Mouse (Mus musculus) forebrain, embryonic 14.5 days (tissue): ENCODE results near the gene Gopc. TPM values are rescaled to one million over a fixed set of nuclear protein-coding genes. Genes with fewer than 3 reads are reported as not detected.
"Not testable (repeated sequence)": the region's sequence is repeated elsewhere in the genome, so short reads cannot be mapped to it uniquely, and the experiment has no call there.

Experiments used
- ATAC-seq: fragments of 200-750 bp; cut with Nextera tagmentation; 2 replicates; pipeline ENCODE4 v1.8.0; 2017; ENCODE audit warnings: mild to moderate bottlenecking, moderate library complexity
- DNase-seq: peaks from one replicate; pipeline ENCODE4 v3.0.0-alpha.2; 2015; ENCODE audit warnings: low spot score
- H3K27ac ChIP-seq: fragments of 300-500 bp; sonication (generic); 2 replicates; pipeline ENCODE4 v1.5.1; 2014; ENCODE audit warnings: low read depth, mild to moderate bottlenecking, control low read depth, low read length, moderate library complexity
- H3K27me3 ChIP-seq: fragments of 300-500 bp; sonication (generic); replicated peaks from 2 replicates; pipeline ENCODE4 v1.6.1; 2014; ENCODE audit warnings: low read length, control low read depth, mixed read lengths; ENCODE audit not compliant: control insufficient read depth, insufficient read depth
- H3K36me3 ChIP-seq: fragments of 300-500 bp; sonication (generic); 2 replicates; pipeline ENCODE4 v1.6.1; 2014; ENCODE audit warnings: low read length, control low read depth; ENCODE audit not compliant: control insufficient read depth, insufficient read depth
- H3K4me1 ChIP-seq: fragments of 300-500 bp; sonication (generic); 2 replicates; pipeline ENCODE4 v1.6.1; 2014; ENCODE audit warnings: antibody characterized with exemption, low read length, control low read depth; ENCODE audit not compliant: control insufficient read depth, insufficient read depth
- H3K4me2 ChIP-seq: fragments of 300-500 bp; sonication (generic); 2 replicates; pipeline ENCODE4 v1.6.1; 2014; ENCODE audit warnings: mild to moderate bottlenecking, control low read depth, low read length
- H3K4me3 ChIP-seq: fragments of 300-500 bp; sonication (generic); 2 replicates; pipeline ENCODE4 v1.5.1; 2014; ENCODE audit warnings: low read depth, low read length, control low read depth
- H3K9ac ChIP-seq: fragments of 300-500 bp; sonication (generic); 2 replicates; pipeline ENCODE4 v1.6.1; 2014; ENCODE audit warnings: mild to moderate bottlenecking, low read length, control low read depth, moderate library complexity
- H3K9me3 ChIP-seq: fragments of 300-500 bp; sonication (generic); replicated peaks from 2 replicates; pipeline ENCODE4 v1.6.1; 2016; ENCODE audit warnings: low read length, control low read depth, mixed read lengths; ENCODE audit not compliant: control insufficient read depth
- WGBS: fragments of 180-500 bp; shearing (Covaris S2); extraction: QIAGEN DNeasy Blood & Tissue Kit; methylation state at CpG from one replicate; pipeline ENCODE4 v1.1.7; 2014; 5-methylcytosine and 5-hydroxymethylcytosine counted together
- polyA plus RNA-seq: library from polyadenylated mRNA; unstranded; fragments of >200 nt; fragmentation: Nextera tagmentation; extraction: Ambion mirVana; gene quantifications from 2 replicates; pipeline ENCODE4 v1.2.1, GENCODE M21; 2014

The Gopc gene
- polyA plus RNA-seq, 1 experiment from 2014 or later = 14.8 TPM

DNA sequence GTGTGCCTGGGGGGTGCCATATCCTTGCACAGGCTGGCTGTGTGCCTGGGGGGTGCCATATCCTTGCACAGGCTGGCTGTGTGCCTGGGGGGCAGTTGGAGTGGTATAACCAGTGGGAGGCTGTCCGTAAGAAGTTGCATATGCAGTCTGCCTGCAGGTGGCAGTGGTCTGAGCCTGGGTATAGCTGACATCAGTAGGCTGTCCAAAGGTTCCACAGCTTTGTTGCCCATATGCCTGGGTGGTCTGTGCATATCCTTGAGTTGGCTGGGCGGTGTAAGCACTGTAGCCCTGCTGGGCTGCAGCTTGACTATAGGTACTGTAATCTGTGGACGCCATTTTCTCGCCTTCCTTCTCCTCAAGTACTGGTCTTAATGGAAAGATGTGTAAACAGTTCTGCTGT, 38.6 kb downstream of the Gopc start:
- not testable (repeated sequence) for DNase-seq, H3K27me3 ChIP-seq, H3K9ac ChIP-seq, H3K4me2 ChIP-seq, H3K4me1 ChIP-seq, H3K9me3 ChIP-seq, H3K4me3 ChIP-seq, ATAC-seq, H3K27ac ChIP-seq
- peaks cover 52% of the 10 kb centered on the region for H3K36me3 ChIP-seq
- WGBS = 97% methylated on average over 4 of the region's 4 CpGs

DNA sequence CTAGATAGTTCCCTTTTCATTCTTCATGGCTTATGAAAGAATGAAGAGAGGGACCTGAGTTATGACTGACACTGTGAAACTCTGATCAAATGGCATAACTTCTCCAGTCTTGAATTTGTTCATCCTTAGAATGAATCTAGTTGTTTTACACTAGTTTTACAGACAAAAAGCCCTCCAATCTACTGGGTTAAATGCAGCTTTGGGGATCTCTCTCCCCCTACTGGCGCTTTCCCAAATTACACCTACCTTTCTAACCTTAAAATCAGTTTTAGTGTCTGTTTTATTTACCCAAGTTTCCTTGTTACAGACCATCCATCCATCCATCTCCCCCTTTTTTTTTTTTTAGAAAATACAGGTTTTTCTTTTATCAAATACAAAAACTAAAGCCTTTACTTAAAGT, 50.9 kb downstream of the Gopc start:
- no peaks in the 10 kb centered on the region for H3K27me3 ChIP-seq
- H3K4me1 ChIP-seq = no peaks in the 10 kb centered on the region
- H3K4me2 ChIP-seq = no peak overlapping the region
- no peak overlapping the region for H3K4me3 ChIP-seq
- peak; percentile 70 for DNase-seq
- H3K36me3 ChIP-seq = 0 out of 2 replicates have a peak, but pooled peaks cover 3% of the 10 kb centered on the region
- H3K9me3 ChIP-seq = no peaks in the 10 kb centered on the region
- H3K9ac ChIP-seq = no peak overlapping the region
- ATAC-seq = peak; percentile 11; the same call in 1 of the 2 replicates
- 0% methylated on average over 1 of the region's 1 CpGs for WGBS
- no peak overlapping the region for H3K27ac ChIP-seq

DNA sequence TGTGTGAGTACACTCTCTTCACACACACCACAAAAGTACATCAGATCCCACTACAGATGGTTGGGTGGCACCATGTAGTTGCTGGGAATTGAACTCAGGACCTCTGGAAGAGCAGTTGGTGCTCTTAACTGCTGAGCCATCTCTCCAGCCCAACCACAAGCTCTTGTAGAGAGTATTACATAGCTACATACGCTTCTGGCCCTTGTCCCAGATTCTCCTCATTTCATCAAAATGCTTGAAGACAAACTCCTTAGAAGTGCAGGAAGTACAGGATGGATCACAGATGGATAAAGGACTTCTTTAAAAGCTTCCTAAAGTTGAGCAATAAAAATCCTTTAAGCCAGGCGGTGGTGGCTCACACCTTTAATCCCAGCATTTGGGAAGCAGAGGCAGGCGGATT, 60.0 kb downstream of the Gopc start:
- Histone ChIP-seq H3K9ac (no peak overlapping the region), H3K9me3 (no peaks in the 10 kb centered on the region), H3K4me2 (no peak overlapping the region), H3K36me3 (peaks cover 14% of the 10 kb centered on the region), H3K4me3 (no peak overlapping the region), H3K4me1 (no peaks in the 10 kb centered on the region), H3K27me3 (no peaks in the 10 kb centered on the region), H3K27ac (no peak overlapping the region)
- ATAC-seq = no peak
- DNase-seq = no peak
- WGBS = 91% methylated on average over 3 of the region's 3 CpGs

DNA sequence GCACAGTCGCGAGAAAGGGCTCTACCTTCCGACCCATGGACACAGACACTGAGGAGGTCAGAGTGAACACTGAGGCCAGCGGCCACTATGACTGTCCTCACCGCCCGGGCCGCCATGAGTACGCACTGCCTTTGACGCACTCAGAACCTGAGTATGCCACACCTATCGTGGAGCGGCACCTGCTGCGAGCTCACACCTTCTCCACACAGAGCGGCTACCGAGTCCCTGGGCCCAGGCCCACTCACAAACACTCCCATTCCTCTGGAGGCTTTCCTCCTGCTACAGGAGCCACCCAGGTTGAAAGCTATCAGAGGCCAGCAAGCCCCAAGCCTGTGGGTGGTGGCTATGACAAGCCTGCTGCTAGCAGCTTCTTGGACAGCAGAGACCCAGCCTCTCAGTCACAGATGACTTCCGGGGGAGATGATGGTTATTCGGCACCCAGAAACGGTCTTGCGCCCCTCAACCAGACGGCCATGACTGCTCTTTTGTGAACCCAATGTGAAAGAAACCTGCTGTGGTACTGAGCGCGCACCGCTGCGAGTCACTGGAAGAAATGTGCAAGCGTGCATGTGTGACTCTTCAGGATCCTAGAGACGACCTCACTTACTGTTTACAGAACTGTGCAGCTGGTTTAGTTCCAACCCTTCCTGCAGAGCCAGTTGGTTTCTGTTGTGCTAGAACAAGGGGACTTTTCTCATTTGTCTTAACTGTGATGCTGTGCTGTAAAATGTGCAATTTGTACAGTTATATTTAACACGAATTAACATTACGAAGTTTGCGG, 62.2 kb downstream of the Gopc start:
- no peak overlapping the region for H3K4me2 ChIP-seq
- WGBS = 93% methylated on average over 28 of the region's 28 CpGs
- ATAC-seq = no peak
- H3K4me1 ChIP-seq = no peaks in the 10 kb centered on the region
- no peak overlapping the region for H3K9ac ChIP-seq
- H3K4me3 ChIP-seq = no peak overlapping the region
- no peak overlapping the region for H3K27ac ChIP-seq
- no peaks in the 10 kb centered on the region for H3K9me3 ChIP-seq
- H3K27me3 ChIP-seq = no peaks in the 10 kb centered on the region
- peaks cover 14% of the 10 kb centered on the region for H3K36me3 ChIP-seq
- no peak for DNase-seq

DNA sequence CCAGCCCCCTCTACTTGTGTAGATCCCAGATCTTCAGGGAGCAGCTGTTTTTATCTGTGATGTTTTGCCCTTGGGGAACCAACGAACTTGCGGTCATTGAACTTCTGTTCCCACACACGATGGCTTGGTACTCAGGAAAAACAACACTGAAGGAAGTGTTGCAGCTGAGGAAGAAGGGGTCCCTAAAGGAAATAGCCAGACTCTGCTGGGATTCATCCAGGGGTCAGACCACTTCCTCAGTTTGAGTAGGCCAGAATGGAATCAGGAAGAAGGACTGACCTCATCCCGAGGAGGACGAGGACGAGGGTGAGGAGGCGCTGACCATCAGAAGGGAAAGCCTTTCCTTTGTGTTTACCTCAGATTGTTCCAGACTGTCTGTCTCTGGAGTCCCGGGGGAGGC, 72.7 kb downstream of the Gopc start:
- ATAC-seq (no peak), DNase-seq (no peak)
- H3K4me1 ChIP-seq = no peaks in the 10 kb centered on the region
- 90% methylated on average over 8 of the region's 8 CpGs for WGBS
- no peak overlapping the region for H3K27ac ChIP-seq
- H3K4me3 ChIP-seq = no peak overlapping the region
- H3K36me3 ChIP-seq = peaks cover 9% of the 10 kb centered on the region; the same call in 1 of the 2 replicates
- H3K4me2 ChIP-seq = no peak overlapping the region
- H3K9ac ChIP-seq = no peak overlapping the region
- no peaks in the 10 kb centered on the region for H3K9me3 ChIP-seq
- H3K27me3 ChIP-seq = no peaks in the 10 kb centered on the region

DNA sequence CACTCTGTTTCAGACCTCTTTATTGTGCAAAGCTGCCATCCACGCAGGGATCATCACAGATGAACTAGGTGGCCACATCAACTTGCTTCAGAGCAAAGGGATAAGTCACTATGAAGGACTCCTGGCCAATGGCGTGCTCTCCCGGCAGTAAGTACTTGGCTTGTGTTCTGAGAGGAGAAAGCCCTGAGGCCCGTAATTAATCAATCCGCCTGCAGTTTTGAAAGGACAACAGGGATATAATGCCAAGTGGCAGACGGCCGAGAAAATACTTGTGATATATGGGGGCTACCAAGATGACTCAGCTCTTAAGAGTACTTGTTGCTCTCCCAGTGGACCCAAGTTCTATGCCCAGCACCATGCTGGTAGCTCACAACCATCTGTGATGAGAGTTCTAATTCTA, 77.3 kb downstream of the Gopc start:
- no peaks in the 10 kb centered on the region for H3K4me1 ChIP-seq
- 60% methylated on average over 7 of the region's 7 CpGs for WGBS
- H3K9ac ChIP-seq = no peak overlapping the region
- no peak overlapping the region for H3K4me3 ChIP-seq
- DNase-seq = no peak
- H3K27ac ChIP-seq = no peak overlapping the region
- H3K4me2 ChIP-seq = no peak overlapping the region
- ATAC-seq = no peak
- no peaks in the 10 kb centered on the region for H3K9me3 ChIP-seq
- peaks cover 3% of the 10 kb centered on the region; the same call in 1 of the 2 replicates for H3K36me3 ChIP-seq
- no peaks in the 10 kb centered on the region for H3K27me3 ChIP-seq

DNA sequence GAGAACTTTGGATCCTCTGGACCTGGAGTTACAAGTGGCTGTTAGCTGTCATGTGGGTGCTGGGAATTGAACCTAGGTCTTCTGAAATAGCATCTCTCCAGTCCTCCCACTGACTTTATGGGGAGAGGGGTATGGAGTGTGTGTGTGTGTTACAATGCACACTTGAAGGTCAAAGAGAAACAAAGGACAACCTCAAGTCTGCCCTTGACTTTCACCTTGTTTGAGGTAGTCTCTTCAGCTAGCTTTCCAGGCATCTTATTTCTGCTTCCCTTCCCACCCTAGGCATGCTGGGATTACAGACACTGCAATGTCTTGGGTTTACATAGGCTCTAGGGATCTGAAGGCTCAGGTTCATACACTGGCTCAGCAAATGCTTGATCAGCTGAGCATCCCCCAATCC, 79.7 kb downstream of the Gopc start:
- no peak for DNase-seq
- no peak for ATAC-seq

DNA sequence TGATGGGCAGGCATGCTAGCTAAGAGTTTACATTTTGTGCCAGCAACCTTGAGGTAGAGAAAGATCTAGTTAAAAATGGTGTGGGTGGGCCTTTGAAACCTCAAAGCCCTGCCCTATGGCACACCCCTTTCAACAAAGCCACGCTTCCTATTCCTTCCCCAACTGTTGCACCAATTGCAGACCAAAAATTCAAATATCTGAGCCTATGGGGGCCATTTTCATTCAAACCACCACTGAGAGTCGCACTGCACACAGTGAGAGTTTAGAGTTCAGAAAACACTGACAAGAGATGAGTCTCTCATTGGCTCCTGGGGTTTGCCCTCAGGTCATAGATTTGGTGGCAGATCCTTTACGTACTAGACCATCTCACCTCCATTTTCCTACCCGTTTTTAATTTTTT, 80.2 kb downstream of the Gopc start:
- Histone ChIP-seq H3K4me3 (no peak overlapping the region), H3K9me3 (no peaks in the 10 kb centered on the region), H3K4me2 (no peak overlapping the region), H3K27me3 (no peaks in the 10 kb centered on the region), H3K36me3 (peaks cover 3% of the 10 kb centered on the region; the same call in 1 of the 2 replicates), H3K4me1 (no peaks in the 10 kb centered on the region), H3K27ac (no peak overlapping the region), H3K9ac (no peak overlapping the region)
- DNase-seq (no peak), ATAC-seq (no peak)
- WGBS = 93% methylated on average over 4 of the region's 4 CpGs

More for the DNA sequence above, 79.7 kb downstream of the Gopc start:
- Histone ChIP-seq H3K27me3 (no peaks in the 10 kb centered on the region), H3K9me3 (no peaks in the 10 kb centered on the region), H3K4me1 (no peaks in the 10 kb centered on the region), H3K27ac (no peak overlapping the region), H3K4me2 (no peak overlapping the region), H3K9ac (no peak overlapping the region), H3K4me3 (no peak overlapping the region), H3K36me3 (peaks cover 3% of the 10 kb centered on the region; the same call in 1 of the 2 replicates)

DNA sequence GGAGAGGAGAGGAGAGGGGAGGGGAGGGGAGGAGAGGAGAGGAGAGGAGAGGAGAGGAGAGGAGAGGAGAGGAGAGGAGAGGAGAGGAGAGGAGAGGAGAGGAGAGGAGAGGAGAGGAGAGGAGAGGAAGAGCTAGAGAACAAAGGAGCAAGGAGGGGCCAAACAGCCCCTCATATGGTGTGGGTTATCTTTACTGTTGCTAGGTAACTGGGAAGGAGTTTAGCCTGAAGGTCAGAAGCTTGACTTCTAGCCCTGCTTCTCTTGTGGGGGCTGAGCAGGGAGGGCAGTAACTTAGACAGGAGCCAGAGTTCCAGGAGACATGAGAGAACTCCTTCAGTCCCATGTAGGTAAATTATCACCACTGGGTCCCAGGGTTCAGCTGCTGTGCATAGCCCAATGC, 83.4 kb downstream of the Gopc start:
- H3K4me3 ChIP-seq, H3K4me1 ChIP-seq, H3K4me2 ChIP-seq, H3K9ac ChIP-seq, H3K27me3 ChIP-seq, ATAC-seq, H3K36me3 ChIP-seq, DNase-seq, H3K27ac ChIP-seq, H3K9me3 ChIP-seq: not testable (repeated sequence)
